Mouse (Mus musculus): ENCODE results near the gene Fgf6. TPM values are rescaled to one million over a fixed set of nuclear protein-coding genes. Genes with fewer than 3 reads are reported as not detected.

Gene Fgf6
- 0.06 and 0.10 TPM in 2 replicates for polyA plus RNA-seq (2015; fragmentation: Nextera tagmentation; extraction: Ambion mirVana)

GRCm38 (mm10) chr6:127014906-127015770 is at the start of gene Fgf6:
TSS of gene Fgf6 (plus strand) at chr6:127015586.

DNA sequence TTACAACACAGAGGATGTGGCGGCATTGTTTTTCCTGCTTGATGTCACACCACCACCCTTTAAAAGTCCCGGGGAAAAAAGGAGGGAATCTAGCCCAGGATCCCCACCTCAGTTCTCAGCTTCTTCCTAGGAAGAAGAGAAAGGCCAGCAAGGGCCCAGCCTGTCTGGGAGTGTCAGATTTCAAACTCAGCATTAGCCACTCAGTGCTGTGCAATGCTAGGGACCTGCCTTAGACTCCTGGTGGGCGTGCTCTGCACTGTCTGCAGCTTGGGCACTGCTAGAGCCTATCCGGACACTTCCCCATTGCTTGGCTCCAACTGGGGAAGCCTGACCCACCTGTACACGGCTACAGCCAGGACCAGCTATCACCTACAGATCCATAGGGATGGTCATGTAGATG is 57.4 kb downstream of the Fgf6 start, which contains the start of gene Fgf23:
Fgf23 (plus strand) TSS at position 86 of the 400 bp plus-strand sequence.

Other genes starting within 250 kb of the Fgf6 start
- 210 and 290 TPM in 2 replicates for gene Ndufa9, start 166.4 kb upstream of the Fgf6 start, polyA plus RNA-seq (2015; fragmentation: Nextera tagmentation; extraction: Ambion mirVana)
- gene Akap3, start 162.5 kb upstream of the Fgf6 start, polyA plus RNA-seq (2015; fragmentation: Nextera tagmentation; extraction: Ambion mirVana), result not detected in 2 replicates
- gene Dyrk4, start 93.7 kb upstream of the Fgf6 start, polyA plus RNA-seq (2015; fragmentation: Nextera tagmentation; extraction: Ambion mirVana), result not detected in 2 replicates
- gene Rad51ap1, start 76.0 kb upstream of the Fgf6 start, polyA plus RNA-seq (2015; fragmentation: Nextera tagmentation; extraction: Ambion mirVana), result 22.3 and 25.7 TPM in 2 replicates
- gene D6Wsu163e, start 75.6 kb upstream of the Fgf6 start, polyA plus RNA-seq (2015; fragmentation: Nextera tagmentation; extraction: Ambion mirVana), result 15.3 and 15.9 TPM in 2 replicates
- not detected in 2 replicates for gene Fgf23, start 57.3 kb downstream of the Fgf6 start, polyA plus RNA-seq (2015; fragmentation: Nextera tagmentation; extraction: Ambion mirVana)
- 3.5 and 3.7 TPM in 2 replicates for gene Tigar, start 94.0 kb downstream of the Fgf6 start, polyA plus RNA-seq (2015; fragmentation: Nextera tagmentation; extraction: Ambion mirVana)
- 290 and 453 TPM in 2 replicates for gene Ccnd2, start 136.6 kb downstream of the Fgf6 start, polyA plus RNA-seq (2015; fragmentation: Nextera tagmentation; extraction: Ambion mirVana)

All from adrenal gland, postnatal 0 days (tissue).